Mouse (Mus musculus): ENCODE data around the gene Fam178b. TPM values are rescaled to one million over a fixed set of nuclear protein-coding genes. Genes with fewer than 3 reads are reported as not detected.

The Fam178b gene
- total and polyA plus RNA-seq, 3 experiments, result not detected

GRCm38 (mm10) chr1:36709854-36710280 lies 26.9 kb upstream of the Fam178b start, which contains the start of gene 4933424G06Rik:
Gene 4933424G06Rik, plus strand, starts transcription at chr1:36710149.
- Histone ChIP-seq H3K4me1 (ENCODE audit: insufficient read depth, low read depth, low read length) (peaks cover 31% of the 10 kb centered on the region), H3K36me3 (replicated peaks) (peaks cover 39% of the 10 kb centered on the region), H3K27me3 (ENCODE audit: insufficient read depth, low read length) (peaks cover 7% of the 10 kb centered on the region), H3K4me3 (ENCODE audit: low read depth, low read length) (peak within 1 kb of the TSS; percentile 85), H3K9me3 (replicated peaks) (peaks cover 12% of the 10 kb centered on the region)
- TF ChIP-seq GATA2 (IDR thresholded peaks at IDR 0.05; ENCODE audit: borderline replicate concordance, low read depth, low read length), result no peak
- TF ChIP-seq GATA1 (IDR thresholded peaks at IDR 0.05; ENCODE audit: borderline replicate concordance, low read length), result no peak
- TF ChIP-seq CTCF (IDR thresholded peaks at IDR 0.05; ENCODE audit: low read depth, low read length), result no peak
- TF ChIP-seq POLR2AphosphoS5 (IDR thresholded peaks at IDR 0.05; ENCODE audit: insufficient replicate concordance, low read depth, low read length), result no peak
- TF ChIP-seq TAL1 (conservative IDR thresholded peaks at IDR 0.05; ENCODE audit: low read depth, low read length), result no peak
- DNase-seq (ENCODE audit: low spot score) (peak; percentile 99), ATAC-seq (ENCODE audit: extremely low read depth, insufficient number of reproducible peaks, low FRiP score, poor library complexity, severe bottlenecking) (peak; percentile 99)

GRCm38 (mm10) chr1:36709055-36709853 lies 26.3 kb upstream of the Fam178b start:
- peaks cover 31% of the 10 kb centered on the region for H3K4me1 ChIP-seq (ENCODE audit: insufficient read depth, low read depth, low read length)
- 0 out of 2 replicates have a peak, but pooled peaks have one; percentile 34 for TF ChIP-seq CTCF (IDR thresholded peaks at IDR 0.05; ENCODE audit: low read depth, low read length)
- TF ChIP-seq POLR2AphosphoS5 (IDR thresholded peaks at IDR 0.05; ENCODE audit: insufficient replicate concordance, low read depth, low read length), result no peak
- no peak for TF ChIP-seq GATA1 (IDR thresholded peaks at IDR 0.05; ENCODE audit: borderline replicate concordance, low read length)
- no peak for TF ChIP-seq TAL1 (conservative IDR thresholded peaks at IDR 0.05; ENCODE audit: low read depth, low read length)
- ATAC-seq (ENCODE audit: extremely low read depth, insufficient number of reproducible peaks, low FRiP score, poor library complexity, severe bottlenecking) (no peak; the same call in 1 of the 2 replicates), DNase-seq (ENCODE audit: low spot score) (peak; percentile 62)
- peaks cover 3% of the 10 kb centered on the region for H3K27me3 ChIP-seq (ENCODE audit: insufficient read depth, low read length)
- H3K9me3 ChIP-seq (replicated peaks), result peaks cover 10% of the 10 kb centered on the region
- peak overlapping the region; percentile 85 for H3K4me3 ChIP-seq (ENCODE audit: low read depth, low read length)
- H3K36me3 ChIP-seq (replicated peaks), result peaks cover 45% of the 10 kb centered on the region

GRCm38 (mm10) chr1:36708626-36709025 lies 25.6 kb upstream of the Fam178b start:
- Histone ChIP-seq H3K9me3 (replicated peaks) (peaks cover 4% of the 10 kb centered on the region; the same call in 1 of the 2 replicates), H3K36me3 (replicated peaks) (peaks cover 52% of the 10 kb centered on the region), H3K4me3 (ENCODE audit: low read depth, low read length) (peak overlapping the region; percentile 85), H3K27me3 (ENCODE audit: insufficient read depth, low read length) (no peaks in the 10 kb centered on the region), H3K4me1 (ENCODE audit: insufficient read depth, low read depth, low read length) (peaks cover 32% of the 10 kb centered on the region)
- no peak for TF ChIP-seq CTCF (IDR thresholded peaks at IDR 0.05; ENCODE audit: low read depth, low read length)
- TF ChIP-seq GATA2 (IDR thresholded peaks at IDR 0.05; ENCODE audit: borderline replicate concordance, low read depth, low read length), result no peak
- no peak for TF ChIP-seq GATA1 (IDR thresholded peaks at IDR 0.05; ENCODE audit: borderline replicate concordance, low read length)
- ATAC-seq (ENCODE audit: extremely low read depth, insufficient number of reproducible peaks, low FRiP score, poor library complexity, severe bottlenecking) (no peak), DNase-seq (ENCODE audit: low spot score) (no peak)

GRCm38 (mm10) chr1:36707797-36708196 lies 24.8 kb upstream of the Fam178b start:
- H3K4me1 ChIP-seq (ENCODE audit: insufficient read depth, low read depth, low read length), result peaks cover 34% of the 10 kb centered on the region
- H3K27me3 ChIP-seq (ENCODE audit: insufficient read depth, low read length), result no peaks in the 10 kb centered on the region
- peaks cover 60% of the 10 kb centered on the region for H3K36me3 ChIP-seq (replicated peaks)
- no peak for ATAC-seq (ENCODE audit: extremely low read depth, insufficient number of reproducible peaks, low FRiP score, poor library complexity, severe bottlenecking)
- peak overlapping the region; percentile 85; the same call in 1 of the 2 replicates for H3K4me3 ChIP-seq (ENCODE audit: low read depth, low read length)
- DNase-seq (ENCODE audit: low spot score), result no peak
- no peaks in the 10 kb centered on the region for H3K9me3 ChIP-seq (replicated peaks)
- TF ChIP-seq GATA1 (IDR thresholded peaks at IDR 0.05; ENCODE audit: borderline replicate concordance, low read length), result no peak
- TF ChIP-seq GATA2 (IDR thresholded peaks at IDR 0.05; ENCODE audit: borderline replicate concordance, low read depth, low read length), result no peak
- TF ChIP-seq CTCF (IDR thresholded peaks at IDR 0.05; ENCODE audit: low read depth, low read length), result no peak
- TF ChIP-seq TAL1 (conservative IDR thresholded peaks at IDR 0.05; ENCODE audit: low read depth, low read length), result no peak
- TF ChIP-seq POLR2AphosphoS5 (IDR thresholded peaks at IDR 0.05; ENCODE audit: insufficient replicate concordance, low read depth, low read length), result no peak

GRCm38 (mm10) chr1:36707166-36707565 lies 24.2 kb upstream of the Fam178b start:
- H3K4me3 ChIP-seq (ENCODE audit: low read depth, low read length), result no peak overlapping the region
- peaks cover 66% of the 10 kb centered on the region for H3K36me3 ChIP-seq (replicated peaks)

GRCm38 (mm10) chr1:36697030-36697429 lies 14.0 kb upstream of the Fam178b start:
- Histone ChIP-seq H3K4me3 (ENCODE audit: low read depth, low read length) (no peak overlapping the region), H3K27me3 (ENCODE audit: insufficient read depth, low read length) (no peaks in the 10 kb centered on the region), H3K36me3 (replicated peaks) (peaks cover 92% of the 10 kb centered on the region), H3K4me1 (ENCODE audit: insufficient read depth, low read depth, low read length) (peaks cover 22% of the 10 kb centered on the region), H3K9me3 (replicated peaks) (no peaks in the 10 kb centered on the region)
- peak; percentile 86 for TF ChIP-seq POLR2AphosphoS5 (IDR thresholded peaks at IDR 0.05; ENCODE audit: insufficient replicate concordance, low read depth, low read length)
- no peak for TF ChIP-seq CTCF (IDR thresholded peaks at IDR 0.05; ENCODE audit: low read depth, low read length)
- no peak for TF ChIP-seq GATA1 (IDR thresholded peaks at IDR 0.05; ENCODE audit: borderline replicate concordance, low read length)
- TF ChIP-seq TAL1 (conservative IDR thresholded peaks at IDR 0.05; ENCODE audit: low read depth, low read length), result no peak
- ATAC-seq (ENCODE audit: extremely low read depth, insufficient number of reproducible peaks, low FRiP score, poor library complexity, severe bottlenecking) (no peak), DNase-seq (ENCODE audit: low spot score) (no peak)

More at GRCm38 (mm10) chr1:36707166-36707565, 24.2 kb upstream of the Fam178b start:
- ATAC-seq (ENCODE audit: extremely low read depth, insufficient number of reproducible peaks, low FRiP score, poor library complexity, severe bottlenecking) (no peak), DNase-seq (ENCODE audit: low spot score) (no peak)
- Histone ChIP-seq H3K9me3 (replicated peaks) (no peaks in the 10 kb centered on the region), H3K4me1 (ENCODE audit: insufficient read depth, low read depth, low read length) (peaks cover 34% of the 10 kb centered on the region), H3K27me3 (ENCODE audit: insufficient read depth, low read length) (no peaks in the 10 kb centered on the region)
- TF ChIP-seq GATA2 (IDR thresholded peaks at IDR 0.05; ENCODE audit: borderline replicate concordance, low read depth, low read length) (no peak), GATA1 (IDR thresholded peaks at IDR 0.05; ENCODE audit: borderline replicate concordance, low read length) (no peak), CTCF (IDR thresholded peaks at IDR 0.05; ENCODE audit: low read depth, low read length) (no peak), TAL1 (conservative IDR thresholded peaks at IDR 0.05; ENCODE audit: low read depth, low read length) (no peak), POLR2AphosphoS5 (IDR thresholded peaks at IDR 0.05; ENCODE audit: insufficient replicate concordance, low read depth, low read length) (no peak)

Data from G1E (cell line).